Mouse (Mus musculus): Measurements from ENCODE around the gene Bcl2l10.

- TF ChIP-seq CTCF (IDR thresholded peaks at IDR 0.05; ENCODE audit: low read depth) = no peak
- no peak for TF ChIP-seq EP300 (IDR thresholded peaks at IDR 0.05; ENCODE audit: low read depth)
Observed at GRCm38 (mm10) chr9:75306126-75306898, 41.2 kb upstream of the Bcl2l10 start, which contains the start of gene Gnb5.
